Mouse (Mus musculus) embryo, embryonic 10.5 days (tissue): ENCODE data around the gene Cbarp.

Source experiments
- DNase-seq: peaks from one replicate; pipeline ENCODE4 v3.0.0-alpha.2; 2015; ENCODE audit warnings: low spot score

Gene Cbarp

GRCm38 (mm10) chr10:80097275-80097674 is 43.4 kb downstream of the Cbarp start:
- DNase-seq, result no peak

GRCm38 (mm10) chr10:80095547-80095946 is 45.1 kb downstream of the Cbarp start:
- no peak for DNase-seq

- no peak for DNase-seq
These were observed 46.0 kb downstream of the Cbarp start for GRCm38 (mm10) chr10:80094684-80095083.

GRCm38 (mm10) chr10:80094085-80094484 is 46.5 kb downstream of the Cbarp start:
- no peak for DNase-seq

- no peak for DNase-seq
These were observed 47.9 kb downstream of the Cbarp start for GRCm38 (mm10) chr10:80092690-80093089.

- DNase-seq, result no peak
These were observed 49.1 kb downstream of the Cbarp start for GRCm38 (mm10) chr10:80091527-80091926.

GRCm38 (mm10) chr10:80089146-80089545 is 51.5 kb downstream of the Cbarp start:
- DNase-seq, result peak; percentile 15

- DNase-seq, result no peak
These were observed 53.2 kb downstream of the Cbarp start for GRCm38 (mm10) chr10:80087483-80087882.

- DNase-seq, result no peak
These were observed 53.8 kb downstream of the Cbarp start for GRCm38 (mm10) chr10:80086847-80087246.

- no peak for DNase-seq
These were observed 55.7 kb downstream of the Cbarp start for GRCm38 (mm10) chr10:80084817-80085487.

GRCm38 (mm10) chr10:80081075-80081474 is 59.6 kb downstream of the Cbarp start:
- no peak for DNase-seq
